Mouse (Mus musculus) natural killer cell, adult 2 months (primary cell): Measurements from ENCODE around the gene Armc3.
"Not testable (repeated sequence)": the region's sequence is repeated elsewhere in the genome, so short reads cannot be mapped to it uniquely, and the experiment has no call there.

Experiments
- DNase-seq, 2 experiments: peaks; one replicate each; pipeline ENCODE4 v3.0.0; 2022; ENCODE audit warnings: low spot score in 2 of 2

The Armc3 gene

GRCm38 (mm10) chr2:19274583-19274982 lies 75.5 kb downstream of the Armc3 start:
- no peak for DNase-seq

- DNase-seq: peak; percentile 73 to 80
Observed at GRCm38 (mm10) chr2:19275602-19276539, 76.8 kb downstream of the Armc3 start.

GRCm38 (mm10) chr2:19280331-19280730 lies 81.2 kb downstream of the Armc3 start:
- no peak for DNase-seq

- no peak for DNase-seq
Observed at GRCm38 (mm10) chr2:19292366-19292765, 93.3 kb downstream of the Armc3 start.

GRCm38 (mm10) chr2:19300345-19301089 lies 101.4 kb downstream of the Armc3 start:
- peak; percentile 21 to 46 for DNase-seq

GRCm38 (mm10) chr2:19301251-19301650 lies 102.1 kb downstream of the Armc3 start:
- DNase-seq: peak; percentile 63 to 64

GRCm38 (mm10) chr2:19303087-19303486 lies 104.0 kb downstream of the Armc3 start:
- not testable (repeated sequence) for DNase-seq

GRCm38 (mm10) chr2:19310498-19310897 lies 111.4 kb downstream of the Armc3 start:
- DNase-seq: no peak

- no peak for DNase-seq
Observed at GRCm38 (mm10) chr2:19316056-19316455, 117.0 kb downstream of the Armc3 start.

- DNase-seq: no peak
Observed at GRCm38 (mm10) chr2:19316691-19317090, 117.6 kb downstream of the Armc3 start.

GRCm38 (mm10) chr2:19317151-19317812 lies 118.2 kb downstream of the Armc3 start:
- DNase-seq: not testable (repeated sequence)

- DNase-seq: no peak
Observed at GRCm38 (mm10) chr2:19318499-19318898, 119.4 kb downstream of the Armc3 start.

GRCm38 (mm10) chr2:19319284-19319683 lies 120.2 kb downstream of the Armc3 start:
- no peak for DNase-seq

GRCm38 (mm10) chr2:19322448-19322847 lies 123.3 kb downstream of the Armc3 start:
- DNase-seq: no peak

GRCm38 (mm10) chr2:19326376-19326775 lies 127.3 kb downstream of the Armc3 start:
- DNase-seq: no peak

GRCm38 (mm10) chr2:19327811-19328210 lies 128.7 kb downstream of the Armc3 start:
- DNase-seq: no peak

- no peak for DNase-seq
Observed at GRCm38 (mm10) chr2:19343901-19344635, 145.0 kb downstream of the Armc3 start.

GRCm38 (mm10) chr2:19344636-19345413 lies 145.7 kb downstream of the Armc3 start:
- DNase-seq: peak; percentile 57 to 78

GRCm38 (mm10) chr2:19345414-19345964 lies 146.4 kb downstream of the Armc3 start:
- DNase-seq: no peak

- no peak for DNase-seq
Observed at GRCm38 (mm10) chr2:19348454-19348853, 149.4 kb downstream of the Armc3 start.
